Mouse (Mus musculus) hindbrain, embryonic 16.5 days (tissue): ENCODE data around the gene Klhdc8a. TPM values are rescaled to one million over a fixed set of nuclear protein-coding genes. Genes with fewer than 3 reads are reported as not detected.

Experiments
- ATAC-seq: fragments of 200-750 bp; cut with Nextera tagmentation; 2 replicates; pipeline ENCODE4 v1.8.0; 2017; ENCODE audit warnings: moderate TSS enrichment, moderate library complexity
- H3K27ac ChIP-seq: fragments of 300-500 bp; sonication (generic); 2 replicates; pipeline ENCODE4 v1.5.1; 2014; ENCODE audit warnings: low read depth, mild to moderate bottlenecking, control low read depth, low read length, moderate library complexity
- H3K27me3 ChIP-seq: fragments of 300-500 bp; sonication (generic); replicated peaks from 2 replicates; pipeline ENCODE4 v1.6.1; 2014; ENCODE audit warnings: low read length; ENCODE audit not compliant: control insufficient read depth, insufficient read depth
- H3K36me3 ChIP-seq: fragments of 300-500 bp; sonication (generic); 2 replicates; pipeline ENCODE4 v1.6.1; 2014; ENCODE audit warnings: mild to moderate bottlenecking, low read length, moderate library complexity, mixed read lengths; ENCODE audit not compliant: control insufficient read depth, insufficient read depth
- H3K4me1 ChIP-seq: fragments of 300-500 bp; sonication (generic); 2 replicates; pipeline ENCODE4 v1.6.1; 2014; ENCODE audit warnings: low read depth, low read length; ENCODE audit not compliant: control insufficient read depth, insufficient read depth
- H3K4me2 ChIP-seq: fragments of 300-500 bp; sonication (generic); 2 replicates; pipeline ENCODE4 v1.6.1; 2014; ENCODE audit warnings: mild to moderate bottlenecking, low read length, control low read depth, moderate library complexity
- H3K4me3 ChIP-seq: fragments of 300-500 bp; sonication (generic); 2 replicates; pipeline ENCODE4 v1.5.1; 2014; ENCODE audit warnings: mild to moderate bottlenecking, low read length, control low read depth, moderate library complexity
- H3K9ac ChIP-seq: fragments of 300-500 bp; sonication (generic); 2 replicates; pipeline ENCODE4 v1.6.1; 2014; ENCODE audit warnings: low read depth, mild to moderate bottlenecking, control low read depth, low read length, moderate library complexity
- H3K9me3 ChIP-seq: fragments of 300-500 bp; sonication (generic); 2 replicates; pipeline ENCODE4 v1.6.1; 2014; ENCODE audit warnings: mild to moderate bottlenecking, low read length, moderate library complexity; ENCODE audit not compliant: control insufficient read depth
- WGBS: fragments of 180-500 bp; shearing (Covaris S2); extraction: QIAGEN DNeasy Blood & Tissue Kit; methylation state at CpG from one replicate; pipeline ENCODE4 v1.1.7; 2014; 5-methylcytosine and 5-hydroxymethylcytosine counted together
- polyA plus RNA-seq: library from polyadenylated mRNA; unstranded; fragments of >200 nt; fragmentation: Nextera tagmentation; extraction: Ambion mirVana; gene quantifications from 2 replicates; pipeline ENCODE4 v1.2.1, GENCODE M21; 2015

The Klhdc8a gene
- polyA plus RNA-seq, 1 experiment from 2014 or later, result 10.0 TPM

DNA sequence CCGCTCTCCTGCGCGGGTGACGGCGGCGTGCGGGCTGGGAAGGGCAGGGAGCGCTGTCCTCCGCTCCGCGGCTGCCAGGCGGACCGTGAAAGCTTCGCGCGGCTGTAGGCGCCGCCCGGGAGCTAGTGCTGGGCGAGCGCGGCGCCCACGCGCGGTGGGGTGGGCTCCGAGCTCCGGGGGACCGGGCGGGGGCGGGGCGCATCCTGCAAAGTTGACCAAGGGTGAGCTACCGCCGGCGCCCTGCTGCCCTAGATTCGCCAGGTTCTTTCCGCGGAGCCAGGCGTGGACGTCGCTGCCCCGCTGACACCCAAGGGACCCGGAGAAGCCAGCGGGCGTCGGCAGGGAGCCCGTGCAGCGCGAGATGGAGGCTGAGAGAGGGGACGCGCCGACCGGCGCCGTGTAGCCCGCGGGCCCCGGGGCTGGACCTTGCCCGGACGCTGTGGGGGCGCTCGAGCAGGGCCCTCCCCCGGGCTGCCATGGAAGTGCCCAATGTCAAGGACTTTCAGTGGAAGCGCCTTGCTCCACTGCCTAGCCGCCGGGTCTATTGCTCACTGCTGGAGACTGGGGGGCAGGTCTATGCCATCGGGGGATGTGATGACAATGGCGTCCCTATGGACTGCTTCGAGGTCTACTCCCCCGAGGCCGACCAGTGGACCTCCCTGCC, 507 bp downstream of the Klhdc8a start:
- H3K27ac ChIP-seq, result peak overlapping the region; percentile 76
- H3K4me1 ChIP-seq, result peaks cover 24% of the 10 kb centered on the region
- WGBS, result 1% methylated on average over 53 of the region's 71 CpGs
- H3K9ac ChIP-seq, result peak overlapping the region; percentile 88
- H3K36me3 ChIP-seq, result no peaks in the 10 kb centered on the region
- peak; percentile 74 for ATAC-seq
- H3K27me3 ChIP-seq, result no peaks in the 10 kb centered on the region; the same call in 1 of the 2 replicates
- H3K4me3 ChIP-seq, result peak overlapping the region; percentile 65
- H3K9me3 ChIP-seq, result no peaks in the 10 kb centered on the region
- peak overlapping the region; percentile 98 for H3K4me2 ChIP-seq

- Histone ChIP-seq H3K4me3 (peak overlapping the region; percentile 65), H3K4me2 (peak overlapping the region; percentile 98), H3K9ac (peak overlapping the region; percentile 88), H3K4me1 (peaks cover 24% of the 10 kb centered on the region), H3K27ac (no peak overlapping the region), H3K36me3 (no peaks in the 10 kb centered on the region), H3K9me3 (no peaks in the 10 kb centered on the region), H3K27me3 (no peaks in the 10 kb centered on the region; the same call in 1 of the 2 replicates)
- 85% methylated on average over 5 of the region's 5 CpGs for WGBS
- no peak for ATAC-seq
Measured at GRCm38 (mm10) chr1:132299744-132300143, 1.3 kb downstream of the Klhdc8a start.

GRCm38 (mm10) chr1:132301242-132301641, 2.8 kb downstream of the Klhdc8a start:
- ATAC-seq, result no peak
- Histone ChIP-seq H3K4me1 (peaks cover 16% of the 10 kb centered on the region), H3K9ac (no peak overlapping the region), H3K4me3 (peak overlapping the region; percentile 7; the same call in 1 of the 2 replicates), H3K27ac (no peak overlapping the region), H3K4me2 (peak overlapping the region; percentile 98), H3K9me3 (no peaks in the 10 kb centered on the region), H3K36me3 (no peaks in the 10 kb centered on the region), H3K27me3 (no peaks in the 10 kb centered on the region; the same call in 1 of the 2 replicates)
- WGBS, result 74% methylated on average over 5 of the region's 5 CpGs

GRCm38 (mm10) chr1:132302341-132302866, 4.0 kb downstream of the Klhdc8a start:
- 87% methylated on average over 9 of the region's 9 CpGs for WGBS
- H3K27me3 ChIP-seq, result no peaks in the 10 kb centered on the region; the same call in 1 of the 2 replicates
- peaks cover 16% of the 10 kb centered on the region for H3K4me1 ChIP-seq
- H3K9ac ChIP-seq, result no peak overlapping the region
- H3K9me3 ChIP-seq, result no peaks in the 10 kb centered on the region
- H3K4me2 ChIP-seq, result no peak overlapping the region
- H3K27ac ChIP-seq, result no peak overlapping the region
- H3K4me3 ChIP-seq, result no peak overlapping the region
- no peaks in the 10 kb centered on the region for H3K36me3 ChIP-seq
- ATAC-seq, result no peak

GRCm38 (mm10) chr1:132304618-132305214, 6.3 kb downstream of the Klhdc8a start:
- H3K27me3 ChIP-seq, result no peaks in the 10 kb centered on the region
- no peak overlapping the region for H3K4me2 ChIP-seq
- peaks cover 7% of the 10 kb centered on the region for H3K4me1 ChIP-seq
- no peak overlapping the region for H3K4me3 ChIP-seq
- WGBS, result 42% methylated on average over 9 of the region's 9 CpGs
- H3K9me3 ChIP-seq, result no peaks in the 10 kb centered on the region
- ATAC-seq, result no peak
- H3K27ac ChIP-seq, result no peak overlapping the region
- no peak overlapping the region for H3K9ac ChIP-seq
- no peaks in the 10 kb centered on the region for H3K36me3 ChIP-seq

DNA sequence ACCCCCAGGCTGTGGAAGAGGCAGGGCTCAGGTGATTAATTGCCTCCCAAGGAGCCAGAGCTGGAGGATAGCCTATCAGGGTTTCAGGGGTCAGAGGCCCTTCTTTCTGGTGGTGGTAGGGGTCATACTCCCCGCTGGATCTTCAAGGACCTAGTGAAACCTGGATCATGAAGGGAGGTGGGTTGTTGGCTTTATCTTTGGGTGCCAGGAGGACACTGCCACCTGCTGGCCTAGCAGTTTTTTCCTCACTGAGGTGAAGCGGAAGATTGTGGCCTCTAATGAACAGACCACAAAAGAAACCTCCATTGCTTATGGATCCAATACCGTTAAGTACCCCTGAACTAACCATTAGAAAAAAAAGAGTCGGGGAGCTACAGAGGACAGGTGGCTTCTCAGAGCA, 7.7 kb downstream of the Klhdc8a start:
- Histone ChIP-seq H3K27ac (no peak overlapping the region), H3K27me3 (no peaks in the 10 kb centered on the region), H3K4me3 (no peak overlapping the region), H3K36me3 (no peaks in the 10 kb centered on the region), H3K9ac (no peak overlapping the region), H3K4me2 (no peak overlapping the region), H3K9me3 (no peaks in the 10 kb centered on the region), H3K4me1 (peaks cover 4% of the 10 kb centered on the region)
- 45% methylated on average over 4 of the region's 4 CpGs for WGBS
- ATAC-seq, result no peak

GRCm38 (mm10) chr1:132306808-132307207, 8.4 kb downstream of the Klhdc8a start:
- H3K4me1 ChIP-seq, result no peaks in the 10 kb centered on the region
- no peak overlapping the region for H3K9ac ChIP-seq
- WGBS, result 22% methylated on average over 4 of the region's 4 CpGs
- no peak for ATAC-seq
- H3K27me3 ChIP-seq, result no peaks in the 10 kb centered on the region
- no peak overlapping the region for H3K4me2 ChIP-seq
- no peaks in the 10 kb centered on the region for H3K36me3 ChIP-seq
- H3K27ac ChIP-seq, result no peak overlapping the region
- no peaks in the 10 kb centered on the region for H3K9me3 ChIP-seq
- H3K4me3 ChIP-seq, result no peak overlapping the region

DNA sequence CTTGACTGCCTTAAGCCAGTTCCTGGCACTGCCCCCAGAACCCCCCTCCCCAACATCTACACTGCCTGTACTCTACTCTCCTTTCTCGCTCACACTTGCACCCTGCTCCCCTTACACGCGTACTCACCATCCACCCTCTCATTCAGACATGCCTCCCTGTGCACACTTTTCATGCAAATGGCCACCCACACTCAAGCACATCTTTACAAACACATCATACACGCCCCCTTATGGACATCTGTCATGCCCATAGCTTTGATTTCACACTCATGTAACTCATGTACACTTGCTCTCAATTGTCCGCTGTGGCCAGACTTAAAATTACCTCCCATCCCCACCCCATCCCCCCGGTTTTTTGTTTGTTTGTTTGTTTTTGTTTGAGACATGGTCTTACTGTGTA, 9.5 kb downstream of the Klhdc8a start:
- H3K36me3 ChIP-seq, result no peaks in the 10 kb centered on the region
- no peaks in the 10 kb centered on the region for H3K4me1 ChIP-seq
- H3K27ac ChIP-seq, result no peak overlapping the region
- H3K9me3 ChIP-seq, result no peaks in the 10 kb centered on the region
- 84% methylated on average over 6 of the region's 6 CpGs for WGBS
- no peak overlapping the region for H3K9ac ChIP-seq
- no peak overlapping the region for H3K4me3 ChIP-seq
- no peaks in the 10 kb centered on the region for H3K27me3 ChIP-seq
- ATAC-seq, result no peak
- no peak overlapping the region for H3K4me2 ChIP-seq

DNA sequence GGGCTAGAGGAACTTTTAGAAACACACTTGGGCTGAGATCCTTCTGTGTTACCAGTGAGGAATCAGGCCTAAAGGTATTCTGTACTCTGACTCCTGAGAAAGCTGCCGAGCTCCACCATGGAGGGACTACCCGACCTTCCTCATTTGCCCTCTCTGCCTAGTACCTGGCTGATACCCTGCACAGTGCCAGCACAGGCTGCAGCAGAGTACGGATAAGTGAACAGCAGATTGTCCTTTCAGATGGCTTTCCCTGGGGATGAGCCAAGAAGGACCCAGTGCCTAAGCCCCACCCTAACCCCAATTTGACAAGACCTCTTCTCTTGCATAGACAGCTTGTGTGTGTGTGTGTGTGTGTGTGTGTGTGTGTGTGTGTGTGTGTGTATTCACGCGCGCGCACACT, 10.2 kb downstream of the Klhdc8a start:
- no peaks in the 10 kb centered on the region for H3K4me1 ChIP-seq
- no peak for ATAC-seq
- no peak overlapping the region for H3K4me3 ChIP-seq
- H3K36me3 ChIP-seq, result no peaks in the 10 kb centered on the region
- H3K9me3 ChIP-seq, result no peaks in the 10 kb centered on the region
- H3K27me3 ChIP-seq, result no peaks in the 10 kb centered on the region
- no peak overlapping the region for H3K27ac ChIP-seq
- 90% methylated on average over 7 of the region's 7 CpGs for WGBS
- H3K4me2 ChIP-seq, result no peak overlapping the region
- no peak overlapping the region for H3K9ac ChIP-seq
